Mouse (Mus musculus) layer of hippocampus, adult 2 months (tissue): ENCODE data around the gene Slc26a5. TPM values are rescaled to one million over a fixed set of nuclear protein-coding genes. Genes with fewer than 3 reads are reported as not detected.

Experiments used
- DNase-seq, 2 experiments: peaks; one replicate each; pipeline ENCODE4 v3.0.0; 2022; ENCODE audit warnings: low spot score in 2 of 2
- H3K27ac ChIP-seq: fragments of 200-600 bp; 2 replicates; pipeline ENCODE4 v1.8.1; 2022
- H3K4me3 ChIP-seq: fragments of 200-600 bp; 2 replicates; pipeline ENCODE4 v1.8.1; 2022; ENCODE audit warnings: mild to moderate bottlenecking
- CTCF ChIP-seq: fragments of 200-600 bp; conservative IDR thresholded peaks from 2 replicates; pipeline ENCODE4 v1.8.1; 2022; ENCODE audit warnings: antibody characterized with exemption, mild to moderate bottlenecking, moderate library complexity
- long read RNA-seq, 2 experiments: library from polyadenylated mRNA; stranded (forward); transcript quantifications; one replicate each; pipeline ENCODE4 v2.0.0; 2021; ENCODE audit warnings: borderline mapping rate in 2 of 2
- total RNA-seq, 2 experiments: library from RNA; stranded (reverse); gene quantifications; 2 replicates each; pipeline ENCODE4 v1.2.3; 2021

Slc26a5 gene
- total RNA-seq: not detected
- long read RNA-seq, experiment 1: 0 reads
- long read RNA-seq, experiment 2: 0 reads

DNA sequence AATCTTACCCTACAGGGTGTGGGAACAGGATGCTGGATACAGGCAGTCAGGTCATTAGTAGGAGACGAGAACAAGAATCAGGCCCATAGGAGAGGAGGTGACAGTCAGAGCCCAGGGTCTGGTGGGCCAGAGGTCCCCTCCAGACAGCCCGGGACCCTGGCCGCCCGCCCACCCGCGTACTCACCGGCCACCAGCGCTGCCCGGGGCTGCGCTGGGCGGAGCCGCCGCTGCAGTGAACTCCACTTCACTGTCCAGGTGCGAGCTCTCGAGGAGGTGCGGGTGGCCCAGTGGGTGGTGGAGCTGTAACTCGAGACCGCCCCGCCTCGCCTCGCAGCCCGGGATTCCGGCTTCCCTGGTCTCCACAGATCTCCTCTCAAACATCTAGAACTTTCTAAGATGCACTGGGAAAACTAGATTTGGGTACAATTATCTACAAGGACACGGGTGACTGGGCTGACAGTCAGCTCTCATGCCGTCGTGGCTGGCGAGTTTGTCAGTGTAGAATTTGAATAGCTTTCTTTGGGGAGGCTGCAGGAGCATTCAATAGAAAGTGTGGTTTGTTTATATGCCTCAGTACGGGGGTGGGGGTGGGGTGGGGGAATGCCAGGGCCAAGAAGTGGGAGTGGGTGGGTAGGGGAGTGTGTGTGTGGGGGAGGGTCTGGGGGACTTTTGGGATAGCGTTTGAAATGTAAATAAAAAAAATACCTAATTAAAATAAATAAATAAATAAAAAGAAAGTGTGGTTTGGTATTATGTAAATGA is at the start of gene Slc26a5:
TSS of gene Slc26a5 (minus strand) at position 259 of the 762 bp plus-strand sequence.
- no peak within 1 kb of the TSS for H3K27ac ChIP-seq
- no peak for DNase-seq
- no peak for TF ChIP-seq CTCF
- peak within 1 kb of the TSS; percentile 54 for H3K4me3 ChIP-seq

GRCm38 (mm10) chr5:21914776-21915175 is 49.4 kb upstream of the Slc26a5 start:
- no peak for TF ChIP-seq CTCF
- H3K27ac ChIP-seq: no peak overlapping the region
- H3K4me3 ChIP-seq: no peak overlapping the region
- no peak for DNase-seq

- H3K27ac ChIP-seq: no peak overlapping the region
- no peak for DNase-seq
- H3K4me3 ChIP-seq: no peak overlapping the region
- no peak for TF ChIP-seq CTCF
These were observed 47.6 kb upstream of the Slc26a5 start for GRCm38 (mm10) chr5:21912835-21913530.

DNA sequence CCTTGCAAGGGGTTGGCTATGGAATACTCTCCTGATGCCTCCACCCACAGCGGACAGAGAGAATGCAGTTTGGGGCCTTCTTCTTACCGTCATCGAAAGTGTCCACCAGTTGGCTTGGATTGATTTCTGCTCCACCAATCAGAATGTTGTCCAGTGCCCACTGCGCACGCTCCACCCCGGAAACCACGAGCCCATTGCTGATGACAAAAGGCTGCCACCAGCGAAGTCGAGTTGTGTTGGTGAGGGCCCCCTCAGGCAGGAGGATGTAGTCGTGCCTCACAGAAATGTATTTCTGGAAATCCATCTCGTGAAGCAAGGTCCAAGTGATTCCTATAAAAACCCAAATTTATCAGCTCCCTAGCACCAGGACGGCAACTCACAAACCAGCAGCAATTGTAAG is 45.3 kb upstream of the Slc26a5 start:
- no peak overlapping the region for H3K4me3 ChIP-seq
- H3K27ac ChIP-seq: no peak overlapping the region
- no peak for DNase-seq
- no peak for TF ChIP-seq CTCF

DNA sequence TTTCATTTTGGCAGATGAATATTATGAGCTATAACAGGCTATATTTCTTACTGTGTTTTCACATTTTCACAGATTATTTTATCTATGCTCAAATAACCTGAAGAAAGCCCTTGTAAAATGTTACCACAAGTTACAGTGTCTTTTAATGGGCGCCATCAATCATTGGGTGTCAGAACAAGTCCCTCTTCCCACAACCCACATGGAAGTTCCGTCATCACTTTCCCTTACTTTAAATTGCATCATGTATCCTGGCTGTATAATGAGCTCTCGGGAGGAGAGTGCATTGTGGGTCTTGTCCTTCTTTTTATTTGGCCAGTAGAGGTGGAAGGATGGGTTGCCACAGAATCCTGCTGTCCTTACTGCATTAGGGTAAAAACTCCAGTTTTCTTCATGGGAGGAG is 44.3 kb upstream of the Slc26a5 start:
- no peak for DNase-seq
- TF ChIP-seq CTCF: no peak
- no peak overlapping the region for H3K4me3 ChIP-seq
- H3K27ac ChIP-seq: no peak overlapping the region

- no peak overlapping the region for H3K4me3 ChIP-seq
- TF ChIP-seq CTCF: no peak
- no peak overlapping the region for H3K27ac ChIP-seq
- no peak for DNase-seq
These were observed 36.0 kb upstream of the Slc26a5 start for GRCm38 (mm10) chr5:21901411-21901810.

DNA sequence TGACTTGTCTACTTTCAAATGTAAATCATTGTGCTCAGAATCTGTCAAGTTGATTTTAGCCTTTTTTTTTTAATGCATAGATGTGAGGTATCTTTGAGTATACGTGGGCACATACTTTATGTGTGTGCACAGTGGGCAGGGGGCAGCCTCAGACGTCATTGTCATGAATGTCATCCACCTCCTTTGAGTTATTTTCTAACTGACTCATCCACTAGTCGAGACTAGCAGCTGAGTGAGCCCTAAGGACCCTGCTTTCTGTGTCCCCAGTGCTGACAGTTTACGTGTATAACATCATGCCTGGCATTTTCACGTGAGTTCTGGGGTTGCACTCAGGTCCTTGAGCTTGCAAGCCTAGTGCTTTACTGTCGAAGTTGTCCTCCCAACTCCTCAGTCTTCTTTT is 35.5 kb upstream of the Slc26a5 start:
- no peak for DNase-seq
- TF ChIP-seq CTCF: no peak
- Histone ChIP-seq H3K4me3 (no peak overlapping the region), H3K27ac (no peak overlapping the region)

DNA sequence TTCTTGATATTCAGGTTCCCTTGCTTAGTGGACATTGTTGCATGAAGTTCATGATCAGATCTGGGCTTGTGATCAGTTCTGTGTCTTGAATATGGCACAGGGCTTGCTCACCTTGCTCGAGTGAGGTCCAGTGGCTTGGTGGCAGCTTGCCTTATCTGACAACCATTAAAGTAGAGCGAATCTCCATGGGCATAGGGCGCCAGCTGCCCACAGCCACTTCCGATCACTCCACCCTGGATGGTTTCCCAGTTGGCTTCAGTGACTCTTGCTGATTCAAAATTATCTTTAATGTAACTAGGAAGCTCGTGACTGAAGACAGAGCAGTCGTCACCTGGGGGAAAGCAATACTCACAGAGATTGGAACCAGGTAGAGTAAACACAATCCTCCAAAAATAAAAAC is 33.5 kb upstream of the Slc26a5 start:
- TF ChIP-seq CTCF: no peak
- no peak overlapping the region for H3K4me3 ChIP-seq
- no peak overlapping the region for H3K27ac ChIP-seq
- no peak for DNase-seq

DNA sequence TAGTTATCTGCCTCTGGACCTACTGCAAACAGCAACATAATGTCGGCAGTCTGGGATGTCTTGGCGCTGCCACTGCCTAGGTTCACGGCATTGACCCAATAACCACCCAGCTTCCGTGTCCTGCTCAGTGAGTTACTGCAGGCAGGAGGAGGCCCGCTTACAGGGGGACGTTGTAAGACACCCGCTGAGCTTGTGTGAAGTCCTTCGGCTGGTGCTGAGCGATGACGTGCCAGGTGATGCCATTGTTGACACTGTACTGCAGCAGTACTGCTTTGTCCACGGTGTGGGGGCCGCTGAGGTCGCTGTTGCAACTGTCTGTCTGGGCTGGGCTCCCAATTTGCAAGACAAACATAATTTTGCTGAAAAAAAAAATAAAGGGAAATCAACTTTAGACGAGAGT is 31.2 kb upstream of the Slc26a5 start:
- Histone ChIP-seq H3K27ac (no peak overlapping the region), H3K4me3 (no peak overlapping the region)
- no peak for TF ChIP-seq CTCF
- DNase-seq: no peak

- H3K27ac ChIP-seq: no peak overlapping the region
- no peak overlapping the region for H3K4me3 ChIP-seq
- no peak for TF ChIP-seq CTCF
- DNase-seq: no peak
These were observed 28.8 kb upstream of the Slc26a5 start for GRCm38 (mm10) chr5:21894168-21894567.

- DNase-seq: no peak
- no peak for TF ChIP-seq CTCF
- Histone ChIP-seq H3K27ac (no peak overlapping the region), H3K4me3 (no peak overlapping the region; the same call in 1 of the 2 replicates)
These were observed 1.3 kb upstream of the Slc26a5 start for GRCm38 (mm10) chr5:21866750-21867149.

DNA sequence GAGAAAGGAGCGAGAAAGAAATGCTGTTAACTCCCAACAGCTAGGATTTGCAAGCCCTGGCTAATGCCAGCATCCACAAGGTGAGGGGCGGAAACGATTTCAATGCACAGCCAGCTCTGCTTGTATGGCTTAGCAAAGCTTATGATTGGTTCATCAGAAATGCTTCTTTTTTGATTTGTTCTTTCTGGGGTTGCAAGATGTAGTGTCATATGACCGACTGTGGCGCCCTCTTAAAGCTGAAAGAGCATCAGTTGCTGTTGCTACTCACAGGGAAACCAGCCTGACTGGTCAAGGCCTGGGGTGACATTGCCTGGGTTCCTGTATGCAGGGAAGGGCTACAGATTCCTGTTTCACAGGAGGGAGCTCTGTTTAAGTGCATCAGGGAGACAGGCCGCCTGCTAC is 908 bp upstream of the Slc26a5 start:
- Histone ChIP-seq H3K4me3 (peak overlapping the region; percentile 54), H3K27ac (no peak overlapping the region)
- DNase-seq: peak; percentile 16 to 29
- no peak for TF ChIP-seq CTCF

- no peak overlapping the region for H3K4me3 ChIP-seq
- no peak for TF ChIP-seq CTCF
- H3K27ac ChIP-seq: no peak overlapping the region
- DNase-seq: no peak
These were observed 6.8 kb downstream of the Slc26a5 start for GRCm38 (mm10) chr5:21858653-21859052.
